Mouse (Mus musculus) small intestine, adult 2 months (tissue): Measurements from ENCODE around the gene Cox19.
A peak's percentile ranks its signal among the peaks of the same experiment; 100 is the strongest.

Experiments used
- CTCF ChIP-seq: fragments of 200-500 bp; IDR thresholded peaks from 2 replicates; pipeline ENCODE4 v1.5.1; 2012; ENCODE audit warnings: low read depth, mild to moderate bottlenecking, control low read depth, inconsistent platforms, low read length, moderate library complexity, mixed read lengths; ENCODE audit not compliant: insufficient replicate concordance, insufficient read length; ENCODE audit errors: extremely low read depth
- POLR2A ChIP-seq: fragments of 200-500 bp; IDR thresholded peaks from 2 replicates; pipeline ENCODE4 v1.6.1; 2012; ENCODE audit warnings: low read depth, mild to moderate bottlenecking, control low read depth, inconsistent platforms, low read length, moderate library complexity

- TF ChIP-seq CTCF (no peak), POLR2A (peak; percentile 22; the same call in 1 of the 2 replicates)
Measured at GRCm38 (mm10) chr5:139302101-139302500, 49.1 kb downstream of the Cox19 start.
